Mouse (Mus musculus) forebrain, embryonic 16.5 days (tissue): Measurements from ENCODE around the gene Rab38. TPM values are rescaled to one million over a fixed set of nuclear protein-coding genes. Genes with fewer than 3 reads are reported as not detected.
A peak's percentile ranks its signal among the peaks of the same experiment; 100 is the strongest.

Experiments
- ATAC-seq: fragments of 200-750 bp; cut with Nextera tagmentation; 2 replicates; pipeline ENCODE4 v1.8.0; 2017; ENCODE audit warnings: mild to moderate bottlenecking, moderate library complexity
- H3K27ac ChIP-seq: fragments of 300-500 bp; sonication (generic); 2 replicates; pipeline ENCODE4 v1.5.1; 2014; ENCODE audit warnings: low read length, control low read depth
- H3K27me3 ChIP-seq: fragments of 300-500 bp; sonication (generic); replicated peaks from 2 replicates; pipeline ENCODE4 v1.6.1; 2014; ENCODE audit warnings: low read length; ENCODE audit not compliant: control insufficient read depth, insufficient read depth
- H3K36me3 ChIP-seq: fragments of 300-500 bp; sonication (generic); 2 replicates; pipeline ENCODE4 v1.6.1; 2014; ENCODE audit not compliant: control insufficient read depth, insufficient read depth
- H3K4me1 ChIP-seq: fragments of 300-500 bp; sonication (generic); replicated peaks from 2 replicates; pipeline ENCODE4 v1.6.1; 2014; ENCODE audit warnings: low read length; ENCODE audit not compliant: control insufficient read depth, insufficient read depth
- H3K4me2 ChIP-seq: fragments of 300-500 bp; sonication (generic); 2 replicates; pipeline ENCODE4 v1.6.1; 2014; ENCODE audit warnings: mild to moderate bottlenecking, low read length, control low read depth
- H3K4me3 ChIP-seq: fragments of 300-500 bp; sonication (generic); replicated peaks from 2 replicates; pipeline ENCODE4 v1.5.1; 2014; ENCODE audit warnings: mild to moderate bottlenecking, low read length, control low read depth
- H3K9ac ChIP-seq: fragments of 300-500 bp; sonication (generic); replicated peaks from 2 replicates; pipeline ENCODE4 v1.6.1; 2014; ENCODE audit warnings: low read depth, low read length, control low read depth
- H3K9me3 ChIP-seq: fragments of 300-500 bp; sonication (generic); 2 replicates; pipeline ENCODE4 v1.6.1; 2016; ENCODE audit warnings: low read length; ENCODE audit not compliant: control insufficient read depth
- WGBS: fragments of 180-500 bp; shearing (Covaris S2); extraction: QIAGEN DNeasy Blood & Tissue Kit; methylation state at CpG from one replicate; pipeline ENCODE4 v1.1.7; 2014; 5-methylcytosine and 5-hydroxymethylcytosine counted together
- polyA plus RNA-seq: library from polyadenylated mRNA; unstranded; fragments of >200 nt; fragmentation: Nextera tagmentation; extraction: Ambion mirVana; gene quantifications from 2 replicates; pipeline ENCODE4 v1.2.1, GENCODE M21; 2015

Rab38 gene
- polyA plus RNA-seq, result 0.25 and 0.30 TPM in 2 replicates

GRCm38 (mm10) chr7:88429786-88430691 is at the start of gene Rab38:
TSS of gene Rab38 (plus strand) at chr7:88430273.
- Histone ChIP-seq H3K27me3 (peaks cover 6% of the 10 kb centered on the region; the same call in 1 of the 2 replicates), H3K36me3 (no peaks in the 10 kb centered on the region), H3K4me3 (peak within 1 kb of the TSS; percentile 55), H3K27ac (no peak within 1 kb of the TSS), H3K4me2 (peak within 1 kb of the TSS; percentile 97), H3K9me3 (no peaks in the 10 kb centered on the region), H3K9ac (peak within 1 kb of the TSS; percentile 57), H3K4me1 (peaks cover 6% of the 10 kb centered on the region)
- 1% methylated on average over 35 of the region's 35 CpGs for WGBS
- peak; percentile 98 for ATAC-seq

- Histone ChIP-seq H3K27me3 (no peaks in the 10 kb centered on the region), H3K4me2 (no peak overlapping the region), H3K9me3 (no peaks in the 10 kb centered on the region), H3K36me3 (no peaks in the 10 kb centered on the region), H3K4me3 (no peak overlapping the region), H3K27ac (no peak overlapping the region), H3K4me1 (no peaks in the 10 kb centered on the region), H3K9ac (no peak overlapping the region)
- WGBS, result 77% methylated on average over 1 of the region's 1 CpGs
- ATAC-seq, result no peak
Observed at GRCm38 (mm10) chr7:88394568-88394967, 35.5 kb upstream of the Rab38 start.

GRCm38 (mm10) chr7:88395745-88396144 is 34.3 kb upstream of the Rab38 start:
- H3K27me3 ChIP-seq, result no peaks in the 10 kb centered on the region
- no peak overlapping the region for H3K4me2 ChIP-seq
- no peak for ATAC-seq
- no peaks in the 10 kb centered on the region for H3K9me3 ChIP-seq
- no peak overlapping the region for H3K4me3 ChIP-seq
- no peaks in the 10 kb centered on the region for H3K36me3 ChIP-seq
- 29% methylated on average over 2 of the region's 2 CpGs for WGBS
- H3K9ac ChIP-seq, result no peak overlapping the region
- no peak overlapping the region for H3K27ac ChIP-seq
- H3K4me1 ChIP-seq, result no peaks in the 10 kb centered on the region

- H3K4me2 ChIP-seq, result no peak overlapping the region
- H3K4me1 ChIP-seq, result no peaks in the 10 kb centered on the region
- H3K4me3 ChIP-seq, result no peak overlapping the region
- no peaks in the 10 kb centered on the region for H3K27me3 ChIP-seq
- H3K27ac ChIP-seq, result no peak overlapping the region
- 92% methylated on average over 1 of the region's 1 CpGs for WGBS
- no peak overlapping the region for H3K9ac ChIP-seq
- H3K9me3 ChIP-seq, result no peaks in the 10 kb centered on the region
- ATAC-seq, result no peak
- no peaks in the 10 kb centered on the region for H3K36me3 ChIP-seq
Observed at GRCm38 (mm10) chr7:88405311-88405710, 24.8 kb upstream of the Rab38 start.

- H3K9me3 ChIP-seq, result no peaks in the 10 kb centered on the region
- WGBS, result 80% methylated on average over 2 of the region's 2 CpGs
Observed at GRCm38 (mm10) chr7:88406466-88406865, 23.6 kb upstream of the Rab38 start.

GRCm38 (mm10) chr7:88421821-88422220 is 8.3 kb upstream of the Rab38 start:
- no peak overlapping the region for H3K9ac ChIP-seq
- H3K4me2 ChIP-seq, result no peak overlapping the region
- H3K4me1 ChIP-seq, result no peaks in the 10 kb centered on the region
- no peak overlapping the region for H3K27ac ChIP-seq
- ATAC-seq, result no peak
- H3K4me3 ChIP-seq, result no peak overlapping the region
- no peaks in the 10 kb centered on the region for H3K36me3 ChIP-seq
- H3K9me3 ChIP-seq, result no peaks in the 10 kb centered on the region
- no peaks in the 10 kb centered on the region for H3K27me3 ChIP-seq

More at GRCm38 (mm10) chr7:88406466-88406865, 23.6 kb upstream of the Rab38 start:
- Histone ChIP-seq H3K9ac (no peak overlapping the region), H3K4me2 (no peak overlapping the region), H3K36me3 (no peaks in the 10 kb centered on the region), H3K27ac (no peak overlapping the region), H3K4me1 (no peaks in the 10 kb centered on the region), H3K4me3 (no peak overlapping the region), H3K27me3 (no peaks in the 10 kb centered on the region)
- no peak for ATAC-seq

GRCm38 (mm10) chr7:88423889-88424288 is 6.2 kb upstream of the Rab38 start:
- no peaks in the 10 kb centered on the region for H3K4me1 ChIP-seq
- no peaks in the 10 kb centered on the region for H3K9me3 ChIP-seq
- WGBS, result 78% methylated on average over 2 of the region's 2 CpGs
- H3K4me3 ChIP-seq, result no peak overlapping the region
- no peaks in the 10 kb centered on the region for H3K27me3 ChIP-seq
- no peak overlapping the region for H3K9ac ChIP-seq
- no peak overlapping the region for H3K4me2 ChIP-seq
- no peak for ATAC-seq
- H3K36me3 ChIP-seq, result no peaks in the 10 kb centered on the region
- no peak overlapping the region for H3K27ac ChIP-seq

GRCm38 (mm10) chr7:88425744-88426143 is 4.3 kb upstream of the Rab38 start:
- Histone ChIP-seq H3K9ac (no peak overlapping the region), H3K4me3 (no peak overlapping the region), H3K27me3 (no peaks in the 10 kb centered on the region; the same call in 1 of the 2 replicates), H3K4me2 (no peak overlapping the region), H3K36me3 (no peaks in the 10 kb centered on the region), H3K27ac (no peak overlapping the region), H3K9me3 (no peaks in the 10 kb centered on the region), H3K4me1 (peaks cover 5% of the 10 kb centered on the region)
- no peak for ATAC-seq
- WGBS, result 59% methylated on average over 3 of the region's 3 CpGs

GRCm38 (mm10) chr7:88427484-88427883 is 2.6 kb upstream of the Rab38 start:
- H3K4me3 ChIP-seq, result no peak overlapping the region
- 90% methylated on average over 3 of the region's 3 CpGs for WGBS
- peaks cover 6% of the 10 kb centered on the region; the same call in 1 of the 2 replicates for H3K27me3 ChIP-seq
- H3K27ac ChIP-seq, result no peak overlapping the region
- no peak overlapping the region for H3K9ac ChIP-seq
- H3K4me2 ChIP-seq, result no peak overlapping the region
- H3K9me3 ChIP-seq, result no peaks in the 10 kb centered on the region
- ATAC-seq, result no peak
- no peaks in the 10 kb centered on the region for H3K36me3 ChIP-seq
- peaks cover 6% of the 10 kb centered on the region for H3K4me1 ChIP-seq
